Mouse (Mus musculus) urinary bladder, adult 2 months (tissue): Measurements from ENCODE around the gene Galnt4. TPM values are rescaled to one million over a fixed set of nuclear protein-coding genes. Genes with fewer than 3 reads are reported as not detected.
A peak's percentile ranks its signal among the peaks of the same experiment; 100 is the strongest.

Experiments
- DNase-seq: peaks from one replicate; pipeline ENCODE4 v3.0.0; 2022; ENCODE audit warnings: low spot score
- polyA plus RNA-seq: library from polyadenylated mRNA; depleted of rRNA; stranded (reverse); fragments of >200 nt; gene quantifications from 2 replicates; pipeline ENCODE4 v1.2.3, GENCODE M21; 2012; rRNA removed

Gene Galnt4
- 4.8 and 8.2 TPM in 2 replicates for polyA plus RNA-seq

GRCm38 (mm10) chr10:99107964-99108363 lies at the start of gene Galnt4:
Gene Galnt4, plus strand, starts transcription at chr10:99108159.
- peak; percentile 74 for DNase-seq

GRCm38 (mm10) chr10:99060588-99060987 lies 47.4 kb upstream of the Galnt4 start:
- no peak for DNase-seq

- no peak for DNase-seq
Measured at GRCm38 (mm10) chr10:99061418-99061817, 46.5 kb upstream of the Galnt4 start.

- no peak for DNase-seq
Measured at GRCm38 (mm10) chr10:99062546-99062945, 45.4 kb upstream of the Galnt4 start.

- no peak for DNase-seq
Measured at GRCm38 (mm10) chr10:99076113-99076895, 31.7 kb upstream of the Galnt4 start.

GRCm38 (mm10) chr10:99078621-99079020 lies 29.3 kb upstream of the Galnt4 start:
- no peak for DNase-seq

GRCm38 (mm10) chr10:99081569-99081990 lies 26.4 kb upstream of the Galnt4 start:
- DNase-seq: no peak

- no peak for DNase-seq
Measured at GRCm38 (mm10) chr10:99083431-99084003, 24.4 kb upstream of the Galnt4 start.

GRCm38 (mm10) chr10:99084397-99085239 lies 23.3 kb upstream of the Galnt4 start:
- peak; percentile 71 for DNase-seq

GRCm38 (mm10) chr10:99085240-99085587 lies 22.7 kb upstream of the Galnt4 start:
- no peak for DNase-seq

GRCm38 (mm10) chr10:99086029-99086428 lies 21.9 kb upstream of the Galnt4 start:
- DNase-seq: no peak

GRCm38 (mm10) chr10:99089906-99090305 lies 18.1 kb upstream of the Galnt4 start:
- DNase-seq: no peak

GRCm38 (mm10) chr10:99093364-99093763 lies 14.6 kb upstream of the Galnt4 start:
- DNase-seq: no peak

- no peak for DNase-seq
Measured at GRCm38 (mm10) chr10:99095114-99095513, 12.8 kb upstream of the Galnt4 start.

GRCm38 (mm10) chr10:99097374-99097773 lies 10.6 kb upstream of the Galnt4 start:
- no peak for DNase-seq

GRCm38 (mm10) chr10:99105522-99105921 lies 2.4 kb upstream of the Galnt4 start:
- no peak for DNase-seq

GRCm38 (mm10) chr10:99106311-99106702 lies 1.7 kb upstream of the Galnt4 start:
- no peak for DNase-seq

GRCm38 (mm10) chr10:99106703-99107631 lies 992 bp upstream of the Galnt4 start, which contains the start of gene Poc1b:
Gene Poc1b, plus strand, starts transcription at chr10:99107036.
- DNase-seq: peak; percentile 76

GRCm38 (mm10) chr10:99108431-99108982 lies 548 bp downstream of the Galnt4 start:
- DNase-seq: no peak

GRCm38 (mm10) chr10:99113533-99113932 lies 5.6 kb downstream of the Galnt4 start:
- DNase-seq: no peak

- DNase-seq: no peak
Measured at GRCm38 (mm10) chr10:99114295-99114694, 6.3 kb downstream of the Galnt4 start.
